Mouse (Mus musculus) hindbrain, embryonic 16.5 days (tissue): Measurements from ENCODE around the gene Pfn3. TPM values are rescaled to one million over a fixed set of nuclear protein-coding genes. Genes with fewer than 3 reads are reported as not detected.
A peak's percentile ranks its signal among the peaks of the same experiment; 100 is the strongest.

Experiments used
- ATAC-seq: fragments of 200-750 bp; cut with Nextera tagmentation; 2 replicates; pipeline ENCODE4 v1.8.0; 2017; ENCODE audit warnings: moderate TSS enrichment, moderate library complexity
- H3K27ac ChIP-seq: fragments of 300-500 bp; sonication (generic); 2 replicates; pipeline ENCODE4 v1.5.1; 2014; ENCODE audit warnings: low read depth, mild to moderate bottlenecking, control low read depth, low read length, moderate library complexity
- H3K27me3 ChIP-seq: fragments of 300-500 bp; sonication (generic); replicated peaks from 2 replicates; pipeline ENCODE4 v1.6.1; 2014; ENCODE audit warnings: low read length; ENCODE audit not compliant: control insufficient read depth, insufficient read depth
- H3K36me3 ChIP-seq: fragments of 300-500 bp; sonication (generic); 2 replicates; pipeline ENCODE4 v1.6.1; 2014; ENCODE audit warnings: mild to moderate bottlenecking, low read length, moderate library complexity, mixed read lengths; ENCODE audit not compliant: control insufficient read depth, insufficient read depth
- H3K4me1 ChIP-seq: fragments of 300-500 bp; sonication (generic); 2 replicates; pipeline ENCODE4 v1.6.1; 2014; ENCODE audit warnings: low read depth, low read length; ENCODE audit not compliant: control insufficient read depth, insufficient read depth
- H3K4me2 ChIP-seq: fragments of 300-500 bp; sonication (generic); 2 replicates; pipeline ENCODE4 v1.6.1; 2014; ENCODE audit warnings: mild to moderate bottlenecking, low read length, control low read depth, moderate library complexity
- H3K4me3 ChIP-seq: fragments of 300-500 bp; sonication (generic); 2 replicates; pipeline ENCODE4 v1.5.1; 2014; ENCODE audit warnings: mild to moderate bottlenecking, low read length, control low read depth, moderate library complexity
- H3K9ac ChIP-seq: fragments of 300-500 bp; sonication (generic); 2 replicates; pipeline ENCODE4 v1.6.1; 2014; ENCODE audit warnings: low read depth, mild to moderate bottlenecking, control low read depth, low read length, moderate library complexity
- H3K9me3 ChIP-seq: fragments of 300-500 bp; sonication (generic); 2 replicates; pipeline ENCODE4 v1.6.1; 2014; ENCODE audit warnings: mild to moderate bottlenecking, low read length, moderate library complexity; ENCODE audit not compliant: control insufficient read depth
- WGBS: fragments of 180-500 bp; shearing (Covaris S2); extraction: QIAGEN DNeasy Blood & Tissue Kit; methylation state at CpG from one replicate; pipeline ENCODE4 v1.1.7; 2014; 5-methylcytosine and 5-hydroxymethylcytosine counted together
- polyA plus RNA-seq: library from polyadenylated mRNA; unstranded; fragments of >200 nt; fragmentation: Nextera tagmentation; extraction: Ambion mirVana; gene quantifications from 2 replicates; pipeline ENCODE4 v1.2.1, GENCODE M21; 2015

The Pfn3 gene
- polyA plus RNA-seq, 1 experiment from 2014 or later, result 1.4 TPM

GRCm38 (mm10) chr13:55403935-55404852, 10.8 kb downstream of the Pfn3 start:
- Histone ChIP-seq H3K36me3 (no peaks in the 10 kb centered on the region), H3K27ac (no peak overlapping the region), H3K4me2 (no peak overlapping the region), H3K4me3 (no peak overlapping the region), H3K4me1 (peaks cover 9% of the 10 kb centered on the region), H3K9ac (no peak overlapping the region), H3K9me3 (no peaks in the 10 kb centered on the region), H3K27me3 (no peaks in the 10 kb centered on the region)
- WGBS, result 65% methylated on average over 15 of the region's 15 CpGs
- ATAC-seq, result no peak

- no peaks in the 10 kb centered on the region for H3K9me3 ChIP-seq
- no peak overlapping the region for H3K4me2 ChIP-seq
- H3K9ac ChIP-seq, result no peak overlapping the region
- WGBS, result 51% methylated on average over 7 of the region's 7 CpGs
- H3K4me1 ChIP-seq, result peaks cover 9% of the 10 kb centered on the region
- no peaks in the 10 kb centered on the region for H3K27me3 ChIP-seq
- H3K27ac ChIP-seq, result no peak overlapping the region
- no peaks in the 10 kb centered on the region for H3K36me3 ChIP-seq
- peak; percentile 15; the same call in 1 of the 2 replicates for ATAC-seq
- no peak overlapping the region for H3K4me3 ChIP-seq
Observed at GRCm38 (mm10) chr13:55403266-55403665, 11.8 kb downstream of the Pfn3 start.

- 73% methylated on average over 1 of the region's 1 CpGs for WGBS
Observed at GRCm38 (mm10) chr13:55400039-55400346, 15.0 kb downstream of the Pfn3 start.

GRCm38 (mm10) chr13:55399300-55400038, 15.6 kb downstream of the Pfn3 start:
- H3K27me3 ChIP-seq, result no peaks in the 10 kb centered on the region
- no peak overlapping the region for H3K4me2 ChIP-seq
- H3K36me3 ChIP-seq, result no peaks in the 10 kb centered on the region
- no peaks in the 10 kb centered on the region for H3K9me3 ChIP-seq
- H3K9ac ChIP-seq, result no peak overlapping the region
- H3K4me1 ChIP-seq, result no peaks in the 10 kb centered on the region
- no peak overlapping the region for H3K27ac ChIP-seq
- no peak for ATAC-seq
- H3K4me3 ChIP-seq, result no peak overlapping the region
- WGBS, result 76% methylated on average over 5 of the region's 5 CpGs

More at GRCm38 (mm10) chr13:55400039-55400346, 15.0 kb downstream of the Pfn3 start:
- no peak for ATAC-seq
- Histone ChIP-seq H3K4me1 (no peaks in the 10 kb centered on the region; the same call in 1 of the 2 replicates), H3K9ac (no peak overlapping the region), H3K27me3 (no peaks in the 10 kb centered on the region), H3K4me2 (no peak overlapping the region), H3K36me3 (no peaks in the 10 kb centered on the region), H3K4me3 (no peak overlapping the region), H3K9me3 (no peaks in the 10 kb centered on the region), H3K27ac (no peak overlapping the region)

GRCm38 (mm10) chr13:55398088-55398487, 16.9 kb downstream of the Pfn3 start, which contains the start of gene Slc34a1:
Slc34a1 (plus strand) TSS chr13:55398187.
- Histone ChIP-seq H3K9me3 (no peaks in the 10 kb centered on the region), H3K27ac (no peak within 1 kb of the TSS)

GRCm38 (mm10) chr13:55392933-55393332, 22.1 kb downstream of the Pfn3 start:
- no peaks in the 10 kb centered on the region for H3K36me3 ChIP-seq
- H3K27ac ChIP-seq, result no peak overlapping the region
- no peaks in the 10 kb centered on the region; the same call in 1 of the 2 replicates for H3K27me3 ChIP-seq
- 70% methylated on average over 4 of the region's 4 CpGs for WGBS
- H3K9me3 ChIP-seq, result no peaks in the 10 kb centered on the region
- H3K9ac ChIP-seq, result no peak overlapping the region
- H3K4me1 ChIP-seq, result no peaks in the 10 kb centered on the region
- H3K4me2 ChIP-seq, result no peak overlapping the region
- no peak overlapping the region for H3K4me3 ChIP-seq
- ATAC-seq, result no peak

More at GRCm38 (mm10) chr13:55398088-55398487, 16.9 kb downstream of the Pfn3 start, which contains the start of gene Slc34a1:
- ATAC-seq, result no peak
- H3K4me3 ChIP-seq, result no peak within 1 kb of the TSS
- WGBS, result 93% methylated on average over 1 of the region's 1 CpGs
- H3K36me3 ChIP-seq, result no peaks in the 10 kb centered on the region
- no peak within 1 kb of the TSS for H3K4me2 ChIP-seq
- no peaks in the 10 kb centered on the region for H3K4me1 ChIP-seq
- no peaks in the 10 kb centered on the region for H3K27me3 ChIP-seq
- no peak within 1 kb of the TSS for H3K9ac ChIP-seq

GRCm38 (mm10) chr13:55391626-55392029, 23.4 kb downstream of the Pfn3 start:
- no peaks in the 10 kb centered on the region for H3K9me3 ChIP-seq
- no peak for ATAC-seq
- H3K4me1 ChIP-seq, result no peaks in the 10 kb centered on the region
- H3K9ac ChIP-seq, result no peak overlapping the region
- 78% methylated on average over 1 of the region's 1 CpGs for WGBS
- H3K27ac ChIP-seq, result no peak overlapping the region
- H3K4me3 ChIP-seq, result no peak overlapping the region
- H3K36me3 ChIP-seq, result no peaks in the 10 kb centered on the region
- H3K4me2 ChIP-seq, result no peak overlapping the region
- no peaks in the 10 kb centered on the region; the same call in 1 of the 2 replicates for H3K27me3 ChIP-seq

GRCm38 (mm10) chr13:55390644-55391043, 24.4 kb downstream of the Pfn3 start:
- Histone ChIP-seq H3K27me3 (no peaks in the 10 kb centered on the region; the same call in 1 of the 2 replicates), H3K9ac (no peak overlapping the region), H3K4me1 (no peaks in the 10 kb centered on the region), H3K9me3 (no peaks in the 10 kb centered on the region), H3K27ac (no peak overlapping the region), H3K4me2 (no peak overlapping the region), H3K4me3 (no peak overlapping the region), H3K36me3 (no peaks in the 10 kb centered on the region)
- 81% methylated on average over 3 of the region's 3 CpGs for WGBS
- ATAC-seq, result no peak

GRCm38 (mm10) chr13:55381790-55382189, 33.2 kb downstream of the Pfn3 start:
- H3K27me3 ChIP-seq, result peaks cover 37% of the 10 kb centered on the region
- WGBS, result 82% methylated on average over 3 of the region's 4 CpGs

More at GRCm38 (mm10) chr13:55381790-55382189, 33.2 kb downstream of the Pfn3 start:
- no peak overlapping the region for H3K4me2 ChIP-seq
- H3K36me3 ChIP-seq, result no peaks in the 10 kb centered on the region
- no peak for ATAC-seq
- no peak overlapping the region for H3K9ac ChIP-seq
- no peaks in the 10 kb centered on the region for H3K9me3 ChIP-seq
- no peak overlapping the region for H3K27ac ChIP-seq
- H3K4me3 ChIP-seq, result no peak overlapping the region
- no peaks in the 10 kb centered on the region for H3K4me1 ChIP-seq
